Mouse (Mus musculus): ENCODE measurements at regions not wholly inside any gene's neighbourhood (a gene's known extent, or its start where the extent isn't known, plus 50 kb on each side); places are given as distances from the start of the nearest gene placed in this dataset.

- no peak overlapping the region for H3K27ac ChIP-seq
- no peaks in the 10 kb centered on the region for H3K27me3 ChIP-seq
- no peaks in the 10 kb centered on the region for H3K36me3 ChIP-seq
- H3K4me1 ChIP-seq (replicated peaks): peaks cover 4% of the 10 kb centered on the region; the same call in 1 of the 2 replicates
- no peak overlapping the region for H3K4me3 ChIP-seq
- no peaks in the 10 kb centered on the region for H3K9me3 ChIP-seq (replicated peaks)
- 50% methylated on average over 11 of the region's 11 CpGs for WGBS
- no peak overlapping the region for H3K9ac ChIP-seq
- H3K4me2 ChIP-seq: no peak overlapping the region
- no peak for ATAC-seq (replicated peaks; ENCODE audit: insufficient number of reproducible peaks, insufficient read depth, low FRiP score, low read depth)
Measured at GRCm38 (mm10) chr9:79439233-79439960, 279.2 kb downstream of the Col12a1 start.

GRCm38 (mm10) chr9:79455226-79455625 is 263.4 kb downstream of the Col12a1 start:
- ATAC-seq (replicated peaks; ENCODE audit: insufficient number of reproducible peaks, insufficient read depth, low FRiP score, low read depth): no peak
- Histone ChIP-seq H3K27ac (no peak overlapping the region), H3K36me3 (no peaks in the 10 kb centered on the region), H3K27me3 (no peaks in the 10 kb centered on the region), H3K4me3 (no peak overlapping the region), H3K9me3 (replicated peaks) (no peaks in the 10 kb centered on the region), H3K4me1 (replicated peaks) (no peaks in the 10 kb centered on the region), H3K9ac (no peak overlapping the region), H3K4me2 (no peak overlapping the region)
- WGBS: 80% methylated on average over 3 of the region's 3 CpGs

GRCm38 (mm10) chr9:79479118-79479517 is 239.5 kb downstream of the Col12a1 start:
- WGBS: 15% methylated on average over 1 of the region's 1 CpGs
- no peaks in the 10 kb centered on the region for H3K9me3 ChIP-seq (replicated peaks)
- no peak for ATAC-seq (replicated peaks; ENCODE audit: insufficient number of reproducible peaks, insufficient read depth, low FRiP score, low read depth)

GRCm38 (mm10) chr9:79500253-79500652 is 218.4 kb downstream of the Col12a1 start:
- 70% methylated on average over 2 of the region's 2 CpGs for WGBS
- no peaks in the 10 kb centered on the region for H3K4me1 ChIP-seq (replicated peaks)
- no peak overlapping the region for H3K27ac ChIP-seq
- H3K9me3 ChIP-seq (replicated peaks): no peaks in the 10 kb centered on the region
- no peak overlapping the region for H3K4me3 ChIP-seq
- H3K4me2 ChIP-seq: no peak overlapping the region
- H3K9ac ChIP-seq: no peak overlapping the region
- no peak for ATAC-seq (replicated peaks; ENCODE audit: insufficient number of reproducible peaks, insufficient read depth, low FRiP score, low read depth)
- H3K27me3 ChIP-seq: no peaks in the 10 kb centered on the region
- no peaks in the 10 kb centered on the region for H3K36me3 ChIP-seq

More at GRCm38 (mm10) chr9:79479118-79479517, 239.5 kb downstream of the Col12a1 start:
- Histone ChIP-seq H3K36me3 (no peaks in the 10 kb centered on the region), H3K27ac (no peak overlapping the region), H3K4me2 (no peak overlapping the region), H3K4me3 (no peak overlapping the region), H3K27me3 (no peaks in the 10 kb centered on the region), H3K9ac (no peak overlapping the region), H3K4me1 (replicated peaks) (no peaks in the 10 kb centered on the region)

GRCm38 (mm10) chr9:79502034-79502433 is 216.6 kb downstream of the Col12a1 start:
- Histone ChIP-seq H3K4me1 (replicated peaks) (no peaks in the 10 kb centered on the region), H3K27ac (no peak overlapping the region), H3K9ac (no peak overlapping the region), H3K4me3 (no peak overlapping the region), H3K4me2 (no peak overlapping the region), H3K9me3 (replicated peaks) (no peaks in the 10 kb centered on the region), H3K27me3 (no peaks in the 10 kb centered on the region), H3K36me3 (no peaks in the 10 kb centered on the region)
- ATAC-seq (replicated peaks; ENCODE audit: insufficient number of reproducible peaks, insufficient read depth, low FRiP score, low read depth): no peak

- H3K4me1 ChIP-seq (replicated peaks): peaks cover 4% of the 10 kb centered on the region; the same call in 1 of the 2 replicates
- no peaks in the 10 kb centered on the region for H3K27me3 ChIP-seq
- H3K9ac ChIP-seq: no peak overlapping the region
- H3K27ac ChIP-seq: no peak overlapping the region
- WGBS: 78% methylated on average over 7 of the region's 7 CpGs
- ATAC-seq (replicated peaks; ENCODE audit: insufficient number of reproducible peaks, insufficient read depth, low FRiP score, low read depth): no peak
- no peak overlapping the region for H3K4me2 ChIP-seq
- H3K9me3 ChIP-seq (replicated peaks): no peaks in the 10 kb centered on the region
- no peak overlapping the region for H3K4me3 ChIP-seq
- no peaks in the 10 kb centered on the region for H3K36me3 ChIP-seq
Measured at GRCm38 (mm10) chr9:79516384-79516783, 202.2 kb downstream of the Col12a1 start.

GRCm38 (mm10) chr9:79517461-79517860 is 201.2 kb downstream of the Col12a1 start:
- no peaks in the 10 kb centered on the region for H3K27me3 ChIP-seq
- no peaks in the 10 kb centered on the region for H3K36me3 ChIP-seq
- 0 out of 2 replicates have a peak overlapping the region, but pooled peaks have one; percentile 0 for H3K27ac ChIP-seq
- no peak overlapping the region for H3K4me3 ChIP-seq
- no peak overlapping the region for H3K4me2 ChIP-seq
- 74% methylated on average over 5 of the region's 5 CpGs for WGBS
- H3K9ac ChIP-seq: no peak overlapping the region
- H3K9me3 ChIP-seq (replicated peaks): no peaks in the 10 kb centered on the region
- ATAC-seq (replicated peaks; ENCODE audit: insufficient number of reproducible peaks, insufficient read depth, low FRiP score, low read depth): no peak
- H3K4me1 ChIP-seq (replicated peaks): peaks cover 4% of the 10 kb centered on the region; the same call in 1 of the 2 replicates

GRCm38 (mm10) chr9:79518640-79519039 is 200.0 kb downstream of the Col12a1 start:
- H3K27me3 ChIP-seq: no peaks in the 10 kb centered on the region
- H3K4me1 ChIP-seq (replicated peaks): peaks cover 4% of the 10 kb centered on the region; the same call in 1 of the 2 replicates
- peak; percentile 76; the same call in 1 of the 2 replicates for ATAC-seq (replicated peaks; ENCODE audit: insufficient number of reproducible peaks, insufficient read depth, low FRiP score, low read depth)
- no peaks in the 10 kb centered on the region for H3K36me3 ChIP-seq
- H3K4me3 ChIP-seq: no peak overlapping the region
- WGBS: 34% methylated on average over 1 of the region's 1 CpGs
- H3K9ac ChIP-seq: no peak overlapping the region
- H3K4me2 ChIP-seq: peak overlapping the region; percentile 8; the same call in 1 of the 2 replicates
- H3K27ac ChIP-seq: peak overlapping the region; percentile 87
- H3K9me3 ChIP-seq (replicated peaks): no peaks in the 10 kb centered on the region

GRCm38 (mm10) chr9:79520498-79520897 is 198.1 kb downstream of the Col12a1 start:
- 84% methylated on average over 2 of the region's 2 CpGs for WGBS
- Histone ChIP-seq H3K9me3 (replicated peaks) (no peaks in the 10 kb centered on the region), H3K36me3 (no peaks in the 10 kb centered on the region), H3K27ac (no peak overlapping the region), H3K9ac (no peak overlapping the region), H3K27me3 (no peaks in the 10 kb centered on the region), H3K4me3 (no peak overlapping the region), H3K4me1 (replicated peaks) (peaks cover 4% of the 10 kb centered on the region; the same call in 1 of the 2 replicates), H3K4me2 (no peak overlapping the region)
- no peak for ATAC-seq (replicated peaks; ENCODE audit: insufficient number of reproducible peaks, insufficient read depth, low FRiP score, low read depth)

GRCm38 (mm10) chr9:79523054-79523453 is 195.6 kb downstream of the Col12a1 start:
- no peak for ATAC-seq (replicated peaks; ENCODE audit: insufficient number of reproducible peaks, insufficient read depth, low FRiP score, low read depth)
- Histone ChIP-seq H3K27me3 (no peaks in the 10 kb centered on the region), H3K27ac (no peak overlapping the region), H3K4me2 (no peak overlapping the region), H3K4me1 (replicated peaks) (peaks cover 4% of the 10 kb centered on the region; the same call in 1 of the 2 replicates), H3K4me3 (no peak overlapping the region), H3K36me3 (no peaks in the 10 kb centered on the region), H3K9me3 (replicated peaks) (no peaks in the 10 kb centered on the region), H3K9ac (no peak overlapping the region)
- 85% methylated on average over 4 of the region's 4 CpGs for WGBS

GRCm38 (mm10) chr9:79525000-79525399 is 193.6 kb downstream of the Col12a1 start:
- ATAC-seq (replicated peaks; ENCODE audit: insufficient number of reproducible peaks, insufficient read depth, low FRiP score, low read depth): no peak
- Histone ChIP-seq H3K9me3 (replicated peaks) (no peaks in the 10 kb centered on the region), H3K4me2 (no peak overlapping the region), H3K4me1 (replicated peaks) (no peaks in the 10 kb centered on the region; the same call in 1 of the 2 replicates), H3K4me3 (no peak overlapping the region), H3K27me3 (no peaks in the 10 kb centered on the region), H3K9ac (no peak overlapping the region), H3K36me3 (no peaks in the 10 kb centered on the region), H3K27ac (no peak overlapping the region)

- H3K36me3 ChIP-seq: no peaks in the 10 kb centered on the region
- no peaks in the 10 kb centered on the region for H3K4me1 ChIP-seq (replicated peaks)
- 60% methylated on average over 6 of the region's 6 CpGs for WGBS
- H3K4me2 ChIP-seq: no peak overlapping the region
- H3K9me3 ChIP-seq (replicated peaks): no peaks in the 10 kb centered on the region
- H3K27me3 ChIP-seq: no peaks in the 10 kb centered on the region
- no peak for ATAC-seq (replicated peaks; ENCODE audit: insufficient number of reproducible peaks, insufficient read depth, low FRiP score, low read depth)
- H3K27ac ChIP-seq: no peak overlapping the region
- H3K4me3 ChIP-seq: no peak overlapping the region
- H3K9ac ChIP-seq: no peak overlapping the region
Measured at GRCm38 (mm10) chr9:79526390-79526789, 192.2 kb downstream of the Col12a1 start.
